Mouse (Mus musculus) kidney, embryonic 16.5 days (tissue): ENCODE results near the gene Cdc26. TPM values are rescaled to one million over a fixed set of nuclear protein-coding genes. Genes with fewer than 3 reads are reported as not detected.

ENCODE experiments used
- ATAC-seq: fragments of 200-750 bp; cut with Nextera tagmentation; 2 replicates; pipeline ENCODE4 v1.8.0; 2017; ENCODE audit warnings: moderate TSS enrichment; ENCODE audit not compliant: low FRiP score, low TSS enrichment
- H3K27ac ChIP-seq: fragments of 300-500 bp; sonication (generic); 2 replicates; pipeline ENCODE4 v1.5.1; 2014; ENCODE audit warnings: low read length
- H3K27me3 ChIP-seq: fragments of 300-500 bp; sonication (generic); 2 replicates; pipeline ENCODE4 v1.6.1; 2014; ENCODE audit warnings: low read length, control low read depth, mixed read lengths; ENCODE audit not compliant: insufficient read depth
- H3K36me3 ChIP-seq: fragments of 300-500 bp; sonication (generic); 2 replicates; pipeline ENCODE4 v1.6.1; 2014; ENCODE audit warnings: low read length, control low read depth, mixed read lengths; ENCODE audit not compliant: insufficient read depth
- H3K4me1 ChIP-seq: fragments of 300-500 bp; sonication (generic); 2 replicates; pipeline ENCODE4 v1.6.1; 2014; ENCODE audit warnings: low read length, control low read depth, mixed read lengths; ENCODE audit not compliant: insufficient read depth
- H3K4me2 ChIP-seq: fragments of 300-500 bp; sonication (generic); replicated peaks from 2 replicates; pipeline ENCODE4 v1.6.1; 2014; ENCODE audit warnings: low read depth, low read length
- H3K4me3 ChIP-seq: fragments of 300-500 bp; sonication (generic); 2 replicates; pipeline ENCODE4 v1.5.1; 2014; ENCODE audit warnings: mild to moderate bottlenecking, low read length
- H3K9ac ChIP-seq: fragments of 300-500 bp; sonication (generic); replicated peaks from 2 replicates; pipeline ENCODE4 v1.6.1; 2014; ENCODE audit warnings: low read length
- H3K9me3 ChIP-seq: fragments of 300-500 bp; sonication (generic); 2 replicates; pipeline ENCODE4 v1.6.1; 2016; ENCODE audit warnings: low read length, control low read depth
- WGBS: fragments of 180-500 bp; shearing (Covaris S2); extraction: QIAGEN DNeasy Blood & Tissue Kit; methylation state at CpG from one replicate; pipeline ENCODE4 v1.1.7; 2014; 5-methylcytosine and 5-hydroxymethylcytosine counted together
- polyA plus RNA-seq: library from polyadenylated mRNA; unstranded; fragments of >200 nt; fragmentation: Nextera tagmentation; extraction: Ambion mirVana; gene quantifications from 2 replicates; pipeline ENCODE4 v1.2.1, GENCODE M21; 2015

Gene Cdc26
- polyA plus RNA-seq, 1 experiment from 2014 or later, result 149 TPM

GRCm38 (mm10) chr4:62407730-62408582 lies 486 bp downstream of the Cdc26 start:
- ATAC-seq, result peak; percentile 55
- Histone ChIP-seq H3K9ac (peak overlapping the region; percentile 83), H3K27ac (peak overlapping the region; percentile 85), H3K27me3 (no peaks in the 10 kb centered on the region), H3K4me1 (peaks cover 26% of the 10 kb centered on the region), H3K4me2 (peak overlapping the region; percentile 52), H3K9me3 (no peaks in the 10 kb centered on the region), H3K36me3 (peaks cover 23% of the 10 kb centered on the region), H3K4me3 (peak overlapping the region; percentile 87)
- under 1% methylated on average over 35 of the region's 35 CpGs for WGBS

GRCm38 (mm10) chr4:62406133-62406532 lies 2.3 kb downstream of the Cdc26 start:
- 85% methylated on average over 4 of the region's 4 CpGs for WGBS
- H3K36me3 ChIP-seq, result peaks cover 26% of the 10 kb centered on the region
- peaks cover 26% of the 10 kb centered on the region for H3K4me1 ChIP-seq
- no peak for ATAC-seq
- no peaks in the 10 kb centered on the region for H3K9me3 ChIP-seq
- H3K4me2 ChIP-seq, result no peak overlapping the region
- H3K9ac ChIP-seq, result no peak overlapping the region
- H3K27me3 ChIP-seq, result no peaks in the 10 kb centered on the region
- H3K4me3 ChIP-seq, result no peak overlapping the region
- no peak overlapping the region for H3K27ac ChIP-seq

GRCm38 (mm10) chr4:62398956-62399355 lies 9.5 kb downstream of the Cdc26 start:
- WGBS, result 92% methylated on average over 3 of the region's 3 CpGs
- ATAC-seq, result no peak
- Histone ChIP-seq H3K4me1 (no peaks in the 10 kb centered on the region), H3K27me3 (no peaks in the 10 kb centered on the region), H3K4me3 (no peak overlapping the region), H3K9ac (no peak overlapping the region), H3K4me2 (no peak overlapping the region), H3K9me3 (no peaks in the 10 kb centered on the region), H3K36me3 (peaks cover 77% of the 10 kb centered on the region), H3K27ac (no peak overlapping the region)

GRCm38 (mm10) chr4:62397616-62398365 lies 10.7 kb downstream of the Cdc26 start:
- 87% methylated on average over 4 of the region's 4 CpGs for WGBS
- H3K9me3 ChIP-seq, result no peaks in the 10 kb centered on the region
- no peak overlapping the region for H3K27ac ChIP-seq
- no peaks in the 10 kb centered on the region for H3K4me1 ChIP-seq
- H3K27me3 ChIP-seq, result no peaks in the 10 kb centered on the region
- H3K4me2 ChIP-seq, result no peak overlapping the region
- no peak overlapping the region for H3K4me3 ChIP-seq
- no peak for ATAC-seq
- no peak overlapping the region for H3K9ac ChIP-seq
- H3K36me3 ChIP-seq, result peaks cover 78% of the 10 kb centered on the region

- peaks cover 71% of the 10 kb centered on the region for H3K36me3 ChIP-seq
- no peak for ATAC-seq
- H3K4me3 ChIP-seq, result no peak overlapping the region
- no peaks in the 10 kb centered on the region for H3K9me3 ChIP-seq
- H3K27me3 ChIP-seq, result no peaks in the 10 kb centered on the region
- no peak overlapping the region for H3K27ac ChIP-seq
- no peak overlapping the region for H3K4me2 ChIP-seq
- no peak overlapping the region for H3K9ac ChIP-seq
- WGBS, result 97% methylated on average over 1 of the region's 1 CpGs
- H3K4me1 ChIP-seq, result no peaks in the 10 kb centered on the region
Observed at GRCm38 (mm10) chr4:62395806-62396205, 12.6 kb downstream of the Cdc26 start.

- Histone ChIP-seq H3K27ac (no peak overlapping the region), H3K9ac (no peak overlapping the region), H3K4me2 (no peak overlapping the region), H3K27me3 (no peaks in the 10 kb centered on the region), H3K36me3 (peaks cover 63% of the 10 kb centered on the region), H3K9me3 (no peaks in the 10 kb centered on the region), H3K4me3 (no peak overlapping the region), H3K4me1 (no peaks in the 10 kb centered on the region)
- 70% methylated on average over 6 of the region's 6 CpGs for WGBS
- ATAC-seq, result no peak
Observed at GRCm38 (mm10) chr4:62393459-62393858, 15.0 kb downstream of the Cdc26 start.

- no peaks in the 10 kb centered on the region for H3K4me1 ChIP-seq
- peaks cover 60% of the 10 kb centered on the region for H3K36me3 ChIP-seq
- H3K4me3 ChIP-seq, result no peak overlapping the region
- 0 out of 2 replicates have a peak, but pooled peaks have one; percentile 29 for ATAC-seq
- no peaks in the 10 kb centered on the region for H3K27me3 ChIP-seq
- no peak overlapping the region for H3K9ac ChIP-seq
- H3K9me3 ChIP-seq, result no peaks in the 10 kb centered on the region
- no peak overlapping the region for H3K27ac ChIP-seq
- WGBS, result 88% methylated on average over 7 of the region's 7 CpGs
- no peak overlapping the region for H3K4me2 ChIP-seq
Observed at GRCm38 (mm10) chr4:62391892-62392291, 16.6 kb downstream of the Cdc26 start.

GRCm38 (mm10) chr4:62389592-62390512 lies 18.6 kb downstream of the Cdc26 start:
- no peak overlapping the region for H3K9ac ChIP-seq
- no peaks in the 10 kb centered on the region for H3K9me3 ChIP-seq
- no peak overlapping the region for H3K4me2 ChIP-seq
- ATAC-seq, result no peak
- H3K36me3 ChIP-seq, result peaks cover 55% of the 10 kb centered on the region
- no peak overlapping the region for H3K27ac ChIP-seq
- H3K4me3 ChIP-seq, result no peak overlapping the region
- no peaks in the 10 kb centered on the region for H3K4me1 ChIP-seq
- no peaks in the 10 kb centered on the region for H3K27me3 ChIP-seq
- WGBS, result 76% methylated on average over 5 of the region's 5 CpGs

- H3K9ac ChIP-seq, result no peak overlapping the region
- H3K9me3 ChIP-seq, result no peaks in the 10 kb centered on the region
- no peak overlapping the region for H3K4me2 ChIP-seq
- no peak overlapping the region for H3K27ac ChIP-seq
- no peak for ATAC-seq
- peaks cover 38% of the 10 kb centered on the region for H3K36me3 ChIP-seq
- no peaks in the 10 kb centered on the region for H3K27me3 ChIP-seq
- H3K4me3 ChIP-seq, result no peak overlapping the region
- no peaks in the 10 kb centered on the region for H3K4me1 ChIP-seq
- 92% methylated on average over 7 of the region's 7 CpGs for WGBS
Observed at GRCm38 (mm10) chr4:62385439-62385838, 23.0 kb downstream of the Cdc26 start.
